Mouse (Mus musculus): ENCODE data around the gene Tbc1d30. TPM values are rescaled to one million over a fixed set of nuclear protein-coding genes. Genes with fewer than 3 reads are reported as not detected.

Gene Tbc1d30
- polyA plus RNA-seq, 2 experiments, result 0.11 to 0.26 TPM

DNA sequence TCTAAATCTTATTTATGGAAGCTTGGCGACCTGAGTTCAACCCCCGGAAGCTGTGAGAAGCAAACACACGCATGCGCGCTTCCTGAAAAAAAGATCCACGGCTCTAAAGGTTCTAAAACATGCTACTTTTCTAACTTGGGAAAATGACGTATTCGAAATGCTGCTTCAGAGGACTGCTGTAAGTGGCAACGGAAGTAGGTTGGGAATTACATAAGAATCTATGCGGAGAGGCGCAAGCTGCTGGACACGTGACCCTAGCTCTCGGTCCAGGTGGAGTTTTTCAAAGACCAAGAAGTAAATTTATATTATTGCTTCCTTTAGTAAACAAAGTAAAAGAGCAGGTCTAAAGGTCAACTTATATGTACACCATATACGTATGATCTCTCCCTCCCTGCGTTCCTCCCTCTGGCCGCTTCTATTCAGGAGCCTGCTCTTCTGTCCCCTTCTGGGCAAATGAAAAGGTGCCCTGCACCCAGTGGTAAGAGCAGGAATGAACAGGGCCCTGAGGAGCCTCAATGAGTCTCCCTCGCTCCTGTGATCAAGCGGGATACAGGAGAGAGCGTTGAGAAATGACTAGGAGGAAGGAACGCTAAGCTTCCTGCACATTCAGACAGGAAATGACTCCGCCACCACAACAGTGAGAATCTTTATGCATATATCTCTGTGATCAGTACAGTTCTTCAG is 87.4 kb downstream of the Tbc1d30 start:
- no peak overlapping the region for H3K9ac ChIP-seq (replicated peaks)
- no peak overlapping the region for H3K4me2 ChIP-seq (ENCODE audit: low read depth)
- ATAC-seq (ENCODE audit: insufficient read depth) (no peak), DNase-seq (ENCODE audit: low read depth in 3 of 3, low spot score in 3 of 3) (no peak)
- H3K27me3 ChIP-seq (ENCODE audit: control insufficient read depth, insufficient read depth, low read length), result no peaks in the 10 kb centered on the region
- H3K27ac ChIP-seq, result no peak overlapping the region
- 0 out of 4 replicates have a peak, but pooled peaks cover 0 to 1% of the 10 kb centered on the region in 2 experiments for H3K4me1 ChIP-seq (replicated peaks; ENCODE audit: control insufficient read depth in 2 of 2, insufficient read depth in 2 of 2, low read length in 1 of 2)
- H3K36me3 ChIP-seq (replicated peaks; ENCODE audit: control insufficient read depth, insufficient read depth, low read depth), result no peaks in the 10 kb centered on the region
- 50% methylated on average over 21 of the region's 21 CpGs for WGBS (ENCODE audit: insufficient replicate concordance)
- no peak for TF ChIP-seq EP300 (IDR thresholded peaks at IDR 0.05; ENCODE audit: low read depth)
- no peak for TF ChIP-seq CTCF (IDR thresholded peaks at IDR 0.05; ENCODE audit: low read depth)
- no peak overlapping the region for H3K4me3 ChIP-seq (ENCODE audit: insufficient read depth in 1 of 2, low read depth in 2 of 2, low read length in 2 of 2)
- no peaks in the 10 kb centered on the region for H3K9me3 ChIP-seq (ENCODE audit: control insufficient read depth, low read length)

DNA sequence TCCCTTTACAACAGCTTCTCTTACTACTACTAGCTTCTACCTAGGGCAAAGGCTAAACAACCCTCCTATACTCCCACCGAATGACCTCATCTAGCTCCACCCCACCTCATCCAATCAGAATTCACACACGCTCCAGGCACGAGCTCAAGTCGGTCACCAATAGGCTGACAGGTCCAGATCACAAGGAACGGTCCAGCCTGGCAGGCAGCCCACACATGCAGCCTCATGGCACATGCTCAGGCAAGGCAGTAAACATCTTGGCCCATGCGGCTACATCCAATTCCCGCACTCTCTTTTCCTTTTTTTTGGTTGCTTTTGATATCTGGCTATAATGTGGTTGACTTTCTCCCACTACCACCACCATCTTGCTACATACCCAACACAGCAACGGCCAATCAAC is 88.9 kb downstream of the Tbc1d30 start:
- TF ChIP-seq EP300 (IDR thresholded peaks at IDR 0.05; ENCODE audit: low read depth) (no peak), CTCF (IDR thresholded peaks at IDR 0.05; ENCODE audit: low read depth) (no peak)
- no peak for ATAC-seq (ENCODE audit: insufficient read depth)
- 77% methylated on average over 8 of the region's 8 CpGs for WGBS (ENCODE audit: insufficient replicate concordance)

GRCm38 (mm10) chr10:121261036-121261592 is 90.0 kb downstream of the Tbc1d30 start:
- DNase-seq (ENCODE audit: low read depth in 3 of 3, low spot score in 3 of 3), result no peak
- H3K4me2 ChIP-seq (ENCODE audit: low read depth), result no peak overlapping the region
- no peak overlapping the region for H3K4me3 ChIP-seq (ENCODE audit: insufficient read depth in 1 of 2, low read depth in 2 of 2, low read length in 2 of 2)
- H3K27ac ChIP-seq, result no peak overlapping the region
- ATAC-seq (ENCODE audit: insufficient read depth), result no peak
- H3K36me3 ChIP-seq (replicated peaks; ENCODE audit: control insufficient read depth, insufficient read depth, low read depth), result no peaks in the 10 kb centered on the region
- 68% methylated on average over 6 of the region's 6 CpGs for WGBS (ENCODE audit: insufficient replicate concordance)
- H3K27me3 ChIP-seq (ENCODE audit: control insufficient read depth, insufficient read depth, low read length), result no peaks in the 10 kb centered on the region
- H3K4me1 ChIP-seq (replicated peaks; ENCODE audit: control insufficient read depth in 2 of 2, insufficient read depth in 2 of 2, low read length in 1 of 2), result no peaks in the 10 kb centered on the region
- TF ChIP-seq EP300 (IDR thresholded peaks at IDR 0.05; ENCODE audit: low read depth), result no peak
- TF ChIP-seq CTCF (IDR thresholded peaks at IDR 0.05; ENCODE audit: low read depth), result no peak
- H3K9me3 ChIP-seq (ENCODE audit: control insufficient read depth, low read length), result no peaks in the 10 kb centered on the region
- H3K9ac ChIP-seq (replicated peaks), result no peak overlapping the region

More for the DNA sequence above, 88.9 kb downstream of the Tbc1d30 start:
- Histone ChIP-seq H3K9ac (replicated peaks) (no peak overlapping the region), H3K9me3 (ENCODE audit: control insufficient read depth, low read length) (no peaks in the 10 kb centered on the region), H3K4me3 (ENCODE audit: insufficient read depth in 1 of 2, low read depth in 2 of 2, low read length in 2 of 2) (no peak overlapping the region), H3K4me2 (ENCODE audit: low read depth) (no peak overlapping the region), H3K36me3 (replicated peaks; ENCODE audit: control insufficient read depth, insufficient read depth, low read depth) (no peaks in the 10 kb centered on the region), H3K27me3 (ENCODE audit: control insufficient read depth, insufficient read depth, low read length) (no peaks in the 10 kb centered on the region), H3K27ac (no peak overlapping the region), H3K4me1 (replicated peaks; ENCODE audit: control insufficient read depth in 2 of 2, insufficient read depth in 2 of 2, low read length in 1 of 2) (no peaks in the 10 kb centered on the region)
- no peak for DNase-seq (ENCODE audit: low read depth in 3 of 3, low spot score in 3 of 3)

DNA sequence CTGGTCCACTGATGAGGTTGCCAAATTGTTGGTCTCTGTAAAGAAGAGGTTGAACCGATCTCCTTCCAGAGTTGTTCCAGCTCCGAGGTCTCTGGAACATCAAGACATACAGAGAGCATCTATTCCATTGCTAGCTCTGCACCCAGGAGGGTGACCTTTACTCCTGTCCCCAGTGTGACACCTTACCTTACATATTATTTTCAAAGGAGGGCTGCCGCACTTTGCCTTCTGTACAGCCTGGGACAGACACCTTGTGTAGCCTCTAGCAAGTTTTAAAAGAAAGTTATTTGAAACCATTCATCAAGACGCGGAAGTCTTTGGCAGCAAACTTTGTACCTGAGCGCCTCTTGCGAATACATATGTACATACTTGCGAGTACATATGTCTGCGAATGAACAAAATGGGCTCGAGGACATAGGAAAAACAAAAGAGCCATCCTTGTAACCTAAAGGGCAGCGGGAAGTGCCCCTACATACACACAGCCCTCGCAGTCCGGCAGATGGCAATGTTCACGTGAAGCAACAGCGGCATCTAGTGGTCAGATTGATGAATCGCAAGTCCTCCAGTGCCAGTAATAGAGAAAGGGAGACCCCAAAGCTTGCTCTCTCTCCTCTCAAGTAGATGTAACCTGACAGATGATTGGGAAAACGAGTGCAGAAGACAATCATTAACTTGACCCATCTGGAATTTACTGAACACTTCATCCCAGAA is 94.8 kb downstream of the Tbc1d30 start:
- no peak overlapping the region for H3K4me3 ChIP-seq (ENCODE audit: insufficient read depth in 1 of 2, low read depth in 2 of 2, low read length in 2 of 2)
- H3K27me3 ChIP-seq (ENCODE audit: control insufficient read depth, insufficient read depth, low read length), result no peaks in the 10 kb centered on the region
- DNase-seq (ENCODE audit: low read depth in 3 of 3, low spot score in 3 of 3), result peak in 2 of 3 experiments; percentile 22 to 24
- ATAC-seq (ENCODE audit: insufficient read depth), result no peak
- 21% methylated on average over 17 of the region's 17 CpGs for WGBS (ENCODE audit: insufficient replicate concordance)
- TF ChIP-seq CTCF (IDR thresholded peaks at IDR 0.05; ENCODE audit: low read depth) (peak; percentile 95), EP300 (IDR thresholded peaks at IDR 0.05; ENCODE audit: low read depth) (no peak)
- no peak overlapping the region for H3K4me2 ChIP-seq (ENCODE audit: low read depth)
- H3K4me1 ChIP-seq (replicated peaks; ENCODE audit: control insufficient read depth in 2 of 2, insufficient read depth in 2 of 2, low read length in 1 of 2), result no peaks in the 10 kb centered on the region
- no peaks in the 10 kb centered on the region for H3K36me3 ChIP-seq (replicated peaks; ENCODE audit: control insufficient read depth, insufficient read depth, low read depth)
- H3K27ac ChIP-seq, result no peak overlapping the region
- H3K9me3 ChIP-seq (ENCODE audit: control insufficient read depth, low read length), result no peaks in the 10 kb centered on the region
- H3K9ac ChIP-seq (replicated peaks), result no peak overlapping the region

GRCm38 (mm10) chr10:121255465-121255864 is 95.6 kb downstream of the Tbc1d30 start:
- Histone ChIP-seq H3K36me3 (replicated peaks; ENCODE audit: control insufficient read depth, insufficient read depth, low read depth) (no peaks in the 10 kb centered on the region), H3K27ac (no peak overlapping the region), H3K27me3 (ENCODE audit: control insufficient read depth, insufficient read depth, low read length) (no peaks in the 10 kb centered on the region), H3K9me3 (ENCODE audit: control insufficient read depth, low read length) (no peaks in the 10 kb centered on the region), H3K9ac (replicated peaks) (no peak overlapping the region), H3K4me2 (ENCODE audit: low read depth) (no peak overlapping the region), H3K4me1 (replicated peaks; ENCODE audit: control insufficient read depth in 2 of 2, insufficient read depth in 2 of 2, low read length in 1 of 2) (no peaks in the 10 kb centered on the region), H3K4me3 (ENCODE audit: insufficient read depth in 1 of 2, low read depth in 2 of 2, low read length in 2 of 2) (no peak overlapping the region)
- no peak for ATAC-seq (ENCODE audit: insufficient read depth)
- TF ChIP-seq CTCF (IDR thresholded peaks at IDR 0.05; ENCODE audit: low read depth) (no peak), EP300 (IDR thresholded peaks at IDR 0.05; ENCODE audit: low read depth) (no peak)
- no peak for DNase-seq (ENCODE audit: low read depth in 3 of 3, low spot score in 3 of 3)
- 65% methylated on average over 5 of the region's 5 CpGs for WGBS (ENCODE audit: insufficient replicate concordance)

All from liver, embryonic 14.5 days (tissue).